Comparison of ENCODE assay signal across 8 mouse cellular contexts in the genomic region with DNA sequence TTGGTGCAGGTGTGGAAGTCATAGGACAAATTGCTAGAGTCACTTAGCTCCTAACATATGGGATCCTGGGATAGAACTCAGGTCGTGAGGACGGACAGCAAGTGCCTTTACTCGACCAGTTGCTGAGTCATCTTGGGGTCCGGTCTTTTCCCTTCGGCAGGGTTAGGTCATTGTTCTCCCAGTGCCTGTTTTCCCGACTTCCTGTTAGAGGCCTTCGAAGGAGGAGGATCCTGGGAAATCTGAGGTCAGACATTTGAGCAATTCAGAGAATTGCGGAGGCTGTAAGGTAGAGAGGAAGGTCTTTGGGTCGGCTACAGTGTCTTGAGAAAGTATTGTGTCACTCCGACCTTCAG. TPM values are rescaled to one million over a fixed set of nuclear protein-coding genes. Genes with fewer than 3 reads are reported as not detected.
DNase-seq lines count a peak whose midpoint lies in the region; ATAC-seq and TF ChIP-seq lines count a peak whose summit lies in the region.

No protein-coding gene starts in this region.

- no peak overlapping the region for H3K27ac ChIP-seq in CH12.LX (ENCODE audit: insufficient read depth, low read depth)
- H3K27ac ChIP-seq in brown adipose tissue, adult 24 weeks (replicated peaks; ENCODE audit: low read depth, low read length) = peak overlapping the region; percentile 88
- peak overlapping the region; percentile 83 to 89 for H3K27ac ChIP-seq in heart, embryonic 14.5 days (replicated peaks in 1 of 2; ENCODE audit: control insufficient read depth in 1 of 2, insufficient read depth in 1 of 2, low read depth in 2 of 2, low read length in 2 of 2)
- H3K27ac ChIP-seq in limb, embryonic 14.5 days (replicated peaks; ENCODE audit: low read depth, low read length) = peak overlapping the region; percentile 63; the same call in 1 of the 2 replicates
- peak overlapping the region; percentile 83 for H3K27ac ChIP-seq in midbrain, embryonic 15.5 days

- in situ Hi-C loops in CH12.LX (cut with MboI; ENCODE audit: low pct_ligation_motif_present, low pct_unique_long_range_greater_than_20kb, low sequenced_read_pairs) = no loop called here

- dilution Hi-C loops in CH12.LX (cut with MboI; ENCODE audit: extremely low pct_ligation_motif_present, extremely low pct_unique_long_range_greater_than_20kb, low sequenced_read_pairs) = no loop called here

- 20% methylated on average over 10 of the region's 10 CpGs for WGBS in heart, embryonic 14.5 days
- WGBS in limb, embryonic 14.5 days = 27% methylated on average over 10 of the region's 10 CpGs
- 14% methylated on average over 10 of the region's 10 CpGs for WGBS in midbrain, embryonic 15.5 days

- no peak for TF ChIP-seq POLR2A in CH12.LX (IDR thresholded peaks at IDR 0.05; ENCODE audit: low read depth, low read length)
- no peak for TF ChIP-seq POLR2A in limb, embryonic 14.5 days (IDR thresholded peaks at IDR 0.05; ENCODE audit: borderline replicate concordance, extremely low read depth, insufficient read depth, insufficient read length)

- no peak for TF ChIP-seq EP300 in CH12.LX (IDR thresholded peaks at IDR 0.05; ENCODE audit: low read length)

- ATAC-seq in heart, embryonic 14.5 days (ENCODE audit: insufficient number of reproducible peaks, insufficient read depth, low FRiP score, low read depth) = no peak
- ATAC-seq in limb, embryonic 14.5 days (ENCODE audit: low FRiP score, low read depth) = no peak
- ATAC-seq in midbrain, embryonic 15.5 days (replicated peaks) = no peak

- TF ChIP-seq RAD21 in CH12.LX (IDR thresholded peaks at IDR 0.05; ENCODE audit: low read depth, low read length) = no peak

- H3K79me2 ChIP-seq in CH12.LX (replicated peaks; ENCODE audit: control insufficient read depth, extremely low read depth, insufficient read depth, poor library complexity, severe bottlenecking) = no peaks in the 10 kb centered on the region

- no peak for TF ChIP-seq CTCF in CH12.LX (conservative IDR thresholded peaks at IDR 0.05 in 1 of 2, IDR thresholded peaks at IDR 0.05 in 1 of 2; ENCODE audit: low read depth in 2 of 2, low read length in 2 of 2)

- DNase-seq in CH12.LX (ENCODE audit: extremely low read depth) = no peak
- DNase-seq in limb, embryonic 14.5 days (ENCODE audit: low spot score) = peak; percentile 33
- no peak for DNase-seq in yolk sac, embryonic 10.5 days (ENCODE audit: low spot score)
- no peak for DNase-seq in urinary bladder, adult 2 months (ENCODE audit: low spot score)
- DNase-seq in spleen, postnatal 4 days (ENCODE audit: low spot score in 2 of 2) = no peak

- H3K27me3 ChIP-seq in CH12.LX (replicated peaks) = peaks cover 9% of the 10 kb centered on the region
- no peaks in the 10 kb centered on the region for H3K27me3 ChIP-seq in heart, embryonic 14.5 days (ENCODE audit: control insufficient read depth, insufficient read depth, low read length)
- no peaks in the 10 kb centered on the region for H3K27me3 ChIP-seq in limb, embryonic 14.5 days (ENCODE audit: control insufficient read depth, insufficient read depth, low read length)
- no peaks in the 10 kb centered on the region for H3K27me3 ChIP-seq in midbrain, embryonic 15.5 days (replicated peaks)

- H3K4me1 ChIP-seq in CH12.LX (ENCODE audit: control insufficient read depth in 1 of 2, insufficient read depth in 2 of 2) = peaks cover 0 to 20% of the 10 kb centered on the region in 2 experiments; a peak in 2 of 4 replicates
- peaks cover 2% of the 10 kb centered on the region for H3K4me1 ChIP-seq in brown adipose tissue, adult 24 weeks (ENCODE audit: control insufficient read depth, insufficient read depth, insufficient read length, low read length)
- H3K4me1 ChIP-seq in heart, embryonic 14.5 days (ENCODE audit: control insufficient read depth in 2 of 2, insufficient read depth in 2 of 2, low read length in 2 of 2) = peaks cover 2 to 8% of the 10 kb centered on the region in 2 experiments; a peak in 3 of 4 replicates
- peaks cover 5% of the 10 kb centered on the region; the same call in 1 of the 2 replicates for H3K4me1 ChIP-seq in limb, embryonic 14.5 days (ENCODE audit: control insufficient read depth, insufficient read depth, low read length)
- peaks cover 8% of the 10 kb centered on the region for H3K4me1 ChIP-seq in midbrain, embryonic 15.5 days

- H3K4me2 ChIP-seq in CH12.LX (ENCODE audit: insufficient read depth, low read depth, poor library complexity, severe bottlenecking) = peak overlapping the region; percentile 93
- peak overlapping the region; percentile 74 for H3K4me2 ChIP-seq in heart, embryonic 14.5 days (ENCODE audit: low read length)
- peak overlapping the region; percentile 63 for H3K4me2 ChIP-seq in limb, embryonic 14.5 days (replicated peaks; ENCODE audit: low read depth, low read length, severe bottlenecking)
- peak overlapping the region; percentile 82 for H3K4me2 ChIP-seq in midbrain, embryonic 15.5 days

- H3K4me3 ChIP-seq in CH12.LX (replicated peaks in 1 of 3; ENCODE audit: low read depth in 2 of 3, low read length in 2 of 3, poor library complexity in 1 of 3) = peak overlapping the region; percentile 20 to 92 (median 59)
- H3K4me3 ChIP-seq in brown adipose tissue, adult 24 weeks (ENCODE audit: insufficient read depth, low read depth, low read length) = peak overlapping the region; percentile 53
- H3K4me3 ChIP-seq in heart, embryonic 14.5 days (ENCODE audit: control insufficient read depth in 1 of 2, insufficient read depth in 1 of 2, low read depth in 1 of 2, low read length in 2 of 2) = peak overlapping the region; percentile 59 to 76
- H3K4me3 ChIP-seq in limb, embryonic 14.5 days (replicated peaks; ENCODE audit: low read length) = peak overlapping the region; percentile 69
- H3K4me3 ChIP-seq in midbrain, embryonic 15.5 days = peak overlapping the region; percentile 59

- H3K9ac ChIP-seq in CH12.LX (ENCODE audit: insufficient read depth, low read depth) = no peak overlapping the region; the same call in 1 of the 2 replicates
- H3K9ac ChIP-seq in heart, embryonic 14.5 days (ENCODE audit: low read length) = peak overlapping the region; percentile 82
- peak overlapping the region; percentile 79 for H3K9ac ChIP-seq in limb, embryonic 14.5 days (ENCODE audit: low read depth, low read length, severe bottlenecking)
- H3K9ac ChIP-seq in midbrain, embryonic 15.5 days = peak overlapping the region; percentile 76; the same call in 1 of the 2 replicates

- no peaks in the 10 kb centered on the region for H3K36me3 ChIP-seq in CH12.LX (replicated peaks in 1 of 2; ENCODE audit: control insufficient read depth in 1 of 2, insufficient read depth in 1 of 2, low read length in 1 of 2)
- no peaks in the 10 kb centered on the region for H3K36me3 ChIP-seq in heart, embryonic 14.5 days (ENCODE audit: control insufficient read depth, insufficient read depth, low read length)
- H3K36me3 ChIP-seq in limb, embryonic 14.5 days (ENCODE audit: control insufficient read depth, insufficient read depth, low read length) = no peaks in the 10 kb centered on the region
- H3K36me3 ChIP-seq in midbrain, embryonic 15.5 days (replicated peaks) = no peaks in the 10 kb centered on the region

- no peaks in the 10 kb centered on the region for H3K9me3 ChIP-seq in CH12.LX (replicated peaks; ENCODE audit: low read length)
- H3K9me3 ChIP-seq in heart, embryonic 14.5 days (ENCODE audit: control insufficient read depth, low read length) = no peaks in the 10 kb centered on the region
- no peaks in the 10 kb centered on the region for H3K9me3 ChIP-seq in limb, embryonic 14.5 days (ENCODE audit: control insufficient read depth, low read length)
- no peaks in the 10 kb centered on the region for H3K9me3 ChIP-seq in midbrain, embryonic 15.5 days

TF ChIP-seq in CH12.LX, 34 proteins besides CTCF, POLR2A, EP300 and RAD21:
- TF ChIP-seq NELFE (IDR thresholded peaks at IDR 0.05; ENCODE audit: low read depth, low read length) = 0 out of 2 replicates have a peak, but pooled peaks have one; percentile 1
- no peak for TF ChIP-seq ZNF384 (IDR thresholded peaks at IDR 0.05; ENCODE audit: low read depth, low read length)
- TF ChIP-seq MAFK (IDR thresholded peaks at IDR 0.05; ENCODE audit: insufficient replicate concordance, low read length) = 0 out of 2 replicates have a peak, but pooled peaks have one; percentile 21
- TF ChIP-seq E2F4 (IDR thresholded peaks at IDR 0.05; ENCODE audit: insufficient replicate concordance, low read depth, low read length) = no peak
- TF ChIP-seq USF2 (conservative IDR thresholded peaks at IDR 0.05; ENCODE audit: low read depth, low read length) = no peak
TF ChIP-seq in CH12.LX: peak in this region for 2.

RNA-seq across cellular contexts. Expression of gene Parp16, which starts 19.2 kb away (rescaled TPM):
- total RNA-seq in CH12.LX (2012; rRNA removed) = 1.3 and 1.7 TPM in 2 replicates
- 0.44 and 0.46 TPM in 2 replicates for total RNA-seq in CH12.LX (2014; rRNA removed)
- polyA plus RNA-seq in CH12.LX (2012; ENCODE audit: insufficient read length, low read depth) = 0.81 and 0.94 TPM in 2 replicates
- polyA plus RNA-seq in brown adipose tissue, adult 24 weeks (2012; ENCODE audit: insufficient read depth, insufficient read length, missing spikeins) = 11.9 and 16.2 TPM in 2 replicates
- polyA plus RNA-seq in heart, embryonic 14.5 days (2014; fragmentation: Nextera tagmentation; extraction: Ambion mirVana) = 4.3 and 5.6 TPM in 2 replicates
- 7.6 and 8.3 TPM in 2 replicates for polyA plus RNA-seq in limb, embryonic 14.5 days (2012; rRNA removed)
- 6.5 and 7.6 TPM in 2 replicates for polyA plus RNA-seq in limb, embryonic 14.5 days (2014; fragmentation: Nextera tagmentation; extraction: Ambion mirVana)
- polyA plus RNA-seq in midbrain, embryonic 15.5 days (2015; fragmentation: Nextera tagmentation; extraction: Ambion mirVana) = 6.8 and 7.6 TPM in 2 replicates
- polyA plus RNA-seq in urinary bladder, adult 2 months (2012; rRNA removed) = 4.4 and 4.5 TPM in 2 replicates

RNA-seq across cellular contexts. Expression of gene Cilp, which starts 50.6 kb away (rescaled TPM):
- not detected in 2 replicates for total RNA-seq in CH12.LX (2012; rRNA removed)
- total RNA-seq in CH12.LX (2014; rRNA removed) = not detected in 2 replicates
- not detected in 2 replicates for polyA plus RNA-seq in CH12.LX (2012; ENCODE audit: insufficient read length, low read depth)
- polyA plus RNA-seq in brown adipose tissue, adult 24 weeks (2012; ENCODE audit: insufficient read depth, insufficient read length, missing spikeins) = 1.2 and 3.1 TPM in 2 replicates
- polyA plus RNA-seq in heart, embryonic 14.5 days (2014; fragmentation: Nextera tagmentation; extraction: Ambion mirVana) = not detected in 2 replicates
- 5.5 and 6.5 TPM in 2 replicates for polyA plus RNA-seq in limb, embryonic 14.5 days (2012; rRNA removed)
- 7.2 and 9.5 TPM in 2 replicates for polyA plus RNA-seq in limb, embryonic 14.5 days (2014; fragmentation: Nextera tagmentation; extraction: Ambion mirVana)
- 0.19 and 0.26 TPM in 2 replicates for polyA plus RNA-seq in midbrain, embryonic 15.5 days (2015; fragmentation: Nextera tagmentation; extraction: Ambion mirVana)
- polyA plus RNA-seq in urinary bladder, adult 2 months (2012; rRNA removed) = 1.5 and 4.2 TPM in 2 replicates
